Mouse (Mus musculus) neural tube, embryonic 14.5 days (tissue): ENCODE results near the gene Gm28230. TPM values are rescaled to one million over a fixed set of nuclear protein-coding genes. Genes with fewer than 3 reads are reported as not detected.

Experiments used
- ATAC-seq: fragments of 200-750 bp; cut with Nextera tagmentation; 2 replicates; pipeline ENCODE4 v1.8.0; 2017; ENCODE audit warnings: low read depth, mild to moderate bottlenecking, moderate TSS enrichment, moderate library complexity
- H3K27ac ChIP-seq: fragments of 300-500 bp; sonication (generic); 2 replicates; pipeline ENCODE4 v1.5.1; 2014; ENCODE audit warnings: low read depth, mild to moderate bottlenecking, control low read depth, low read length, moderate library complexity, mixed read lengths
- H3K27me3 ChIP-seq: fragments of 300-500 bp; sonication (generic); 2 replicates; pipeline ENCODE4 v1.6.1; 2014; ENCODE audit warnings: low read length; ENCODE audit not compliant: control insufficient read depth, insufficient read depth
- H3K36me3 ChIP-seq: fragments of 300-500 bp; sonication (generic); 2 replicates; pipeline ENCODE4 v1.6.1; 2014; ENCODE audit warnings: low read length, mixed read lengths; ENCODE audit not compliant: control insufficient read depth, insufficient read depth
- H3K4me1 ChIP-seq: fragments of 300-500 bp; sonication (generic); 2 replicates; pipeline ENCODE4 v1.6.1; 2014; ENCODE audit warnings: low read length; ENCODE audit not compliant: control insufficient read depth, insufficient read depth
- H3K4me2 ChIP-seq: fragments of 300-500 bp; sonication (generic); 2 replicates; pipeline ENCODE4 v1.6.1; 2014; ENCODE audit warnings: mild to moderate bottlenecking, low read depth, low read length, control low read depth
- H3K4me3 ChIP-seq: fragments of 300-500 bp; sonication (generic); 2 replicates; pipeline ENCODE4 v1.5.1; 2014; ENCODE audit warnings: low read depth, low read length, control low read depth, mixed read lengths
- H3K9ac ChIP-seq: fragments of 300-500 bp; sonication (generic); replicated peaks from 2 replicates; pipeline ENCODE4 v1.6.1; 2014; ENCODE audit warnings: low read depth, mild to moderate bottlenecking, control low read depth, low read length, mixed read lengths
- H3K9me3 ChIP-seq: fragments of 300-500 bp; sonication (generic); 2 replicates; pipeline ENCODE4 v1.6.1; 2016; ENCODE audit warnings: low read length; ENCODE audit not compliant: control insufficient read depth
- WGBS: fragments of 180-500 bp; shearing (Covaris S2); extraction: QIAGEN DNeasy Blood & Tissue Kit; methylation state at CpG from one replicate; pipeline ENCODE4 v1.1.7; 2014; 5-methylcytosine and 5-hydroxymethylcytosine counted together
- polyA plus RNA-seq: library from polyadenylated mRNA; unstranded; fragments of >200 nt; fragmentation: Nextera tagmentation; extraction: Ambion mirVana; gene quantifications from 2 replicates; pipeline ENCODE4 v1.2.1, GENCODE M21; 2014

Gene Gm28230
- 1.4 and 2.5 TPM in 2 replicates for polyA plus RNA-seq

DNA sequence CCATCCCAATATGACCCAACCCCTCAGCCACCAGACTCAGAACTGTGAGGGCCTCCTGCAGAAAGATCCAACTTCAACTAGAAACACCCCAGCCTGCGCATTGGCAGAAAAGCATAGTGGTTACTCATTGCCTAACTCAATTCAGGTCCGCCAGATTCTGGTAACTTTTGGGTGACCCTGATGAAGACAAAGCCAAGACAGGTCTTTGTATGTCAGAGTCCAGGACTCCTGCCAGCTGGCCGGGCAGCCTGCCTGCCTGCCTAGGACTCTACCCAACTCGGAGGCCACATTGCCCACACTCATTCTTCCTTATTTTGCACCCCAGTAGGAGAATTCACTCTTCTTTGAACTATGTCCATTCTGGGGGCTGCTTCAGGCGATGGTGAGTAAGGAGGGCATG, at the start of gene Gm28230:
Gene Gm28230, plus strand, starts transcription at position 178 of the 400 bp plus-strand sequence.
- H3K27me3 ChIP-seq, result no peaks in the 10 kb centered on the region
- H3K36me3 ChIP-seq, result peaks cover 17% of the 10 kb centered on the region
- H3K4me1 ChIP-seq, result peaks cover 87% of the 10 kb centered on the region
- H3K9me3 ChIP-seq, result no peaks in the 10 kb centered on the region
- H3K27ac ChIP-seq, result peak within 1 kb of the TSS; percentile 83
- peak within 1 kb of the TSS; percentile 46 for H3K9ac ChIP-seq
- H3K4me2 ChIP-seq, result peak within 1 kb of the TSS; percentile 68
- WGBS, result 9% methylated on average over 5 of the region's 5 CpGs
- H3K4me3 ChIP-seq, result peak within 1 kb of the TSS; percentile 34
- ATAC-seq, result no peak

- Histone ChIP-seq H3K27ac (no peak overlapping the region), H3K4me1 (0 out of 2 replicates have a peak, but pooled peaks cover 9% of the 10 kb centered on the region), H3K4me2 (no peak overlapping the region), H3K9me3 (no peaks in the 10 kb centered on the region), H3K36me3 (no peaks in the 10 kb centered on the region), H3K4me3 (no peak overlapping the region), H3K9ac (no peak overlapping the region), H3K27me3 (peaks cover 59% of the 10 kb centered on the region)
- WGBS, result 11% methylated on average over 2 of the region's 2 CpGs
- no peak for ATAC-seq
These were observed 49.4 kb upstream of the Gm28230 start for GRCm38 (mm10) chr2:74677106-74677505.

GRCm38 (mm10) chr2:74678891-74679595, 47.5 kb upstream of the Gm28230 start, which contains the start of gene Hoxd11:
Gene Hoxd11 (plus strand): TSS chr2:74679557.
- Histone ChIP-seq H3K27ac (peak within 1 kb of the TSS; percentile 81), H3K36me3 (no peaks in the 10 kb centered on the region), H3K27me3 (peaks cover 53% of the 10 kb centered on the region), H3K9ac (peak within 1 kb of the TSS; percentile 39), H3K4me1 (0 out of 2 replicates have a peak, but pooled peaks cover 10% of the 10 kb centered on the region), H3K4me3 (peak within 1 kb of the TSS; percentile 42), H3K9me3 (no peaks in the 10 kb centered on the region), H3K4me2 (peak within 1 kb of the TSS; percentile 42)
- 3% methylated on average over 15 of the region's 15 CpGs for WGBS
- ATAC-seq, result no peak

DNA sequence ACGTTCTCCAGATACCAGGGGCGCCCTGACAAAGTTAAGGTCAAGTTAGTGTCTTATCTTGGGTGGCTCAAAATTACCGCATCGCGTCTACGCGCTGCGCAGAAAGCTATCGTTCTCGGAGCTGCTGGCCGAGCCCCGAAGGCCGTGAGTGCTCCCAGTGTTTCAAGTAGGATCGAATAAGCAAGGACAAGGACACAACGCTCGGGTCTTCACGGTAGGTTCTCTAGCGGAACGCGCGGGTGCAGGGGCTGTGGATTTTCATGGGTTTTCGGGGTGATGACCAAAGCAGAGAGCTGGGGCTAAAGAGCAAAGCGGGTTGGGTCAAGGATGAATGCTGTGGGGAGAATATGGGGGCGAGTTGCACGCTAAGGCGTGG, 46.9 kb upstream of the Gm28230 start:
- Histone ChIP-seq H3K4me2 (peak overlapping the region; percentile 42), H3K4me3 (peak overlapping the region; percentile 42), H3K27ac (peak overlapping the region; percentile 81), H3K9me3 (no peaks in the 10 kb centered on the region), H3K4me1 (0 out of 2 replicates have a peak, but pooled peaks cover 10% of the 10 kb centered on the region), H3K36me3 (no peaks in the 10 kb centered on the region), H3K9ac (peak overlapping the region; percentile 39), H3K27me3 (peaks cover 53% of the 10 kb centered on the region)
- ATAC-seq, result no peak
- WGBS, result 1% methylated on average over 26 of the region's 26 CpGs

GRCm38 (mm10) chr2:74679980-74680379, 46.5 kb upstream of the Gm28230 start:
- no peak for ATAC-seq
- 0% methylated on average over 23 of the region's 23 CpGs for WGBS
- H3K36me3 ChIP-seq, result no peaks in the 10 kb centered on the region
- 0 out of 2 replicates have a peak, but pooled peaks cover 10% of the 10 kb centered on the region for H3K4me1 ChIP-seq
- H3K9ac ChIP-seq, result peak overlapping the region; percentile 39
- H3K27ac ChIP-seq, result peak overlapping the region; percentile 81
- H3K4me3 ChIP-seq, result peak overlapping the region; percentile 42
- peaks cover 53% of the 10 kb centered on the region for H3K27me3 ChIP-seq
- H3K4me2 ChIP-seq, result peak overlapping the region; percentile 42
- H3K9me3 ChIP-seq, result no peaks in the 10 kb centered on the region

DNA sequence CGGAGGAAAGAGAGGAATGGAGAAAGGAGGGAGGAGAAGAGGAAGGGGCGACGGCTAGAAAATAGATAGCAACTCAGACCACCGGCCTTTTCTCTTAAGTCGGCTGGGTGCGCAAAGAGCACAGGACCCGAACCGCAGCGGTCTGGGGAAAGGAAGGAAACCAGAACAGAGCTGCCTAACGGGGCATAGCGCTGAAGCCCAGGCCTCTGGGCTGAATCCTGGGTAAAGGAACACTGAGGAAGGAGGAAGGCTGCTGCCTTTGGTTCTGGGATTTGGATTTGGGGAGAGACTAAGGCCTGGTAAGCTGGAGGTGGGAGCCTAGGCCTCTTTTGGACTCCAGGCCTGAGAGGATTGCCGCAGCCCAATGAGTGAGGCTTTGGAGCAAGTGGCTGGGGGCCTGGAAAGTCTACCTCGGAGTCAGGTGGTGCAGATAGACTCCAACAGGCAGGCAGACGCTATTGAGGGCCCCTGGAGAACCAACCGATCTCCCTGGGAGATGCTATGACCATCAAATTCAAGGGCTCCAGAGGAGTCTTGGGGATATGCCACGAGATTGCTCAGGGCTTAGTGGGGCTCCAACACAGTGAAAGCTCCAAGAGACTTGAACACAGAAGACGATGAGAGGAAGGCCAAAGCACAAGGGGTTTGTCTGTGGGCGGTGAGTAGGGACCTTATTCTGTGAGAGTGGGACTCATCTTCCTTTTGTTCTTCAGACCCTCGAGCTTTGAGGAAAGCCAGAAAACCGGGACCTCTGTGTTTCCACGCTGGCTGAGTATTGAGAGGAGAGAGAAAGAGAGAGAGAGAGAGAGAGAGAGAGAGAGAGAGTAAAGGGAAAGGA, 45.7 kb upstream of the Gm28230 start:
- Histone ChIP-seq H3K4me2 (peak overlapping the region; percentile 42), H3K36me3 (no peaks in the 10 kb centered on the region), H3K9ac (peak overlapping the region; percentile 39; the same call in 1 of the 2 replicates), H3K4me1 (0 out of 2 replicates have a peak, but pooled peaks cover 4% of the 10 kb centered on the region), H3K27me3 (peaks cover 59% of the 10 kb centered on the region), H3K4me3 (peak overlapping the region; percentile 42; the same call in 1 of the 2 replicates), H3K27ac (peak overlapping the region; percentile 81), H3K9me3 (no peaks in the 10 kb centered on the region)
- no peak for ATAC-seq
- 3% methylated on average over 21 of the region's 21 CpGs for WGBS

DNA sequence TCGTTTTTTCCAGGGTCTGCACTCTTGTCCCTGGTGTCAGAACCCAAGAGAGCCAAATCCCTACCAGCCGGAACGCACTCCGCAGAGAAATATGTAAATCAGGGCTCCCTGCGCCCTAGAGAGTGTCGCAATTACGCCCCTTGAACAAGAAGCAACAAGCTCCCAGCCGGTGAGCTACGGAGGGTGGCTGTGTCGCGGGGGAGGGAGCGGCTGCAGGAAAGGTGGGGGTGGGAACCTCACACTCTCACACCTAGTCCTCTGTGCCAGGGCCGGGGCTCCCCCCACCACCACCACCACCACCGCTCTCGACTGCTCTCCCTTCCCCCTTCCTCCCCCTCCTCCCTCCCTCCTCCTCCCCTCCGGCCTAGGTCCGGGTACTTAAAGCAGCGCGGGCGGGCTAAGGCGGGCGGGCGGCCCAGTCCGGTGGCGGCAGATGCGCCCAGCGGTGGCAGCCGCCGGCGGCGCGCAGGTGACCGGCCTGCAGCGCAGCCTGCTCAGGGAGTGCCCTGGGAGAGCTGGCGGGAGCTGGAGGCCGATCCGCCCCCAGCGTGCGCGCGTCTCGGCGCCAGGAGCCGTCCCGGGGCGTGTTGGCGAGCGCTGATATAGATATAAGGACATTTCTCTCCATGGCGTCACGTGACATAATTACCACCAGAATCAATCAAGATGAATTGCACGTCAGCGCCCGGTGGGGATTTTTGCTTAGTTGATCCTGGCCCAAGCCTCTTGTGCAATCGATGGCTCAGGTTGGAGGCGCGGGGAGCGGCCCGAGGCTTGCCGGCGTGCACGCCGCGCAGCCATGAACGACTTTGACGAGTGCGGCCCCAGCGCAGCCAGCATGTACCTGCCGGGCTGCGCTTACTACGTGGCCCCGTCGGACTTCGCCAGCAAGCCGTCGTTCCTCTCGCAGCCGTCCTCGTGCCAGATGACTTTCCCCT, 44.7 kb upstream of the Gm28230 start:
- peak overlapping the region; percentile 42 for H3K4me2 ChIP-seq
- peak overlapping the region; percentile 42 for H3K4me3 ChIP-seq
- peak overlapping the region; percentile 81 for H3K27ac ChIP-seq
- under 1% methylated on average over 78 of the region's 78 CpGs for WGBS
- H3K9ac ChIP-seq, result peak overlapping the region; percentile 66
- peak; percentile 57 for ATAC-seq
- H3K36me3 ChIP-seq, result no peaks in the 10 kb centered on the region
- H3K9me3 ChIP-seq, result no peaks in the 10 kb centered on the region
- 0 out of 2 replicates have a peak, but pooled peaks cover 4% of the 10 kb centered on the region for H3K4me1 ChIP-seq
- H3K27me3 ChIP-seq, result peaks cover 53% of the 10 kb centered on the region

- ATAC-seq, result no peak
These were observed 43.7 kb upstream of the Gm28230 start for GRCm38 (mm10) chr2:74682796-74683195.

More at GRCm38 (mm10) chr2:74682796-74683195, 43.7 kb upstream of the Gm28230 start:
- no peaks in the 10 kb centered on the region for H3K36me3 ChIP-seq
- H3K27me3 ChIP-seq, result peaks cover 49% of the 10 kb centered on the region
- under 1% methylated on average over 44 of the region's 51 CpGs for WGBS
- peak overlapping the region; percentile 81 for H3K27ac ChIP-seq
- peak overlapping the region; percentile 42 for H3K4me2 ChIP-seq
- peak overlapping the region; percentile 66 for H3K9ac ChIP-seq
- no peaks in the 10 kb centered on the region for H3K9me3 ChIP-seq
- peak overlapping the region; percentile 42 for H3K4me3 ChIP-seq
- H3K4me1 ChIP-seq, result 0 out of 2 replicates have a peak, but pooled peaks cover 4% of the 10 kb centered on the region
